Mouse (Mus musculus): ENCODE data around the gene Il23a.
"Not testable (repeated sequence)": the region's sequence is repeated elsewhere in the genome, so short reads cannot be mapped to it uniquely, and the experiment has no call there.

The Il23a gene

GRCm38 (mm10) chr10:128309654-128310053 lies 11.1 kb upstream of the Il23a start:
- no peak for DNase-seq (ENCODE audit: low read depth, low spot score)

GRCm38 (mm10) chr10:128303126-128304021 lies 4.8 kb upstream of the Il23a start, which contains the start of gene Pan2:
Gene Pan2 (plus strand): TSS chr10:128303335.
- DNase-seq (ENCODE audit: low read depth, low spot score): peak; percentile 100

GRCm38 (mm10) chr10:128302785-128303125 lies 4.2 kb upstream of the Il23a start:
- no peak for DNase-seq (ENCODE audit: low read depth, low spot score)

- DNase-seq (ENCODE audit: low read depth, low spot score): no peak
Observed at GRCm38 (mm10) chr10:128302357-128302756, 3.8 kb upstream of the Il23a start.

GRCm38 (mm10) chr10:128298243-128298642 lies 309 bp downstream of the Il23a start:
- no peak for DNase-seq (ENCODE audit: low read depth, low spot score)

GRCm38 (mm10) chr10:128297622-128298021 lies 930 bp downstream of the Il23a start:
- DNase-seq (ENCODE audit: low read depth, low spot score): no peak

- DNase-seq (ENCODE audit: low read depth, low spot score): no peak
Observed at GRCm38 (mm10) chr10:128297221-128297620, 1.3 kb downstream of the Il23a start.

GRCm38 (mm10) chr10:128296370-128297090 lies 2.0 kb downstream of the Il23a start:
- no peak for DNase-seq (ENCODE audit: low read depth, low spot score)

- not testable (repeated sequence) for DNase-seq (ENCODE audit: low read depth, low spot score)
Observed at GRCm38 (mm10) chr10:128290594-128290993, 8.0 kb downstream of the Il23a start.

- DNase-seq (ENCODE audit: low read depth, low spot score): peak; percentile 69
Observed at GRCm38 (mm10) chr10:128283604-128284579, 14.7 kb downstream of the Il23a start.

GRCm38 (mm10) chr10:128282886-128283450 lies 15.6 kb downstream of the Il23a start:
- DNase-seq (ENCODE audit: low read depth, low spot score): no peak

GRCm38 (mm10) chr10:128281682-128282081 lies 16.9 kb downstream of the Il23a start:
- DNase-seq (ENCODE audit: low read depth, low spot score): no peak

GRCm38 (mm10) chr10:128280943-128281342 lies 17.6 kb downstream of the Il23a start:
- no peak for DNase-seq (ENCODE audit: low read depth, low spot score)

GRCm38 (mm10) chr10:128278158-128278557 lies 20.4 kb downstream of the Il23a start:
- DNase-seq (ENCODE audit: low read depth, low spot score): no peak

GRCm38 (mm10) chr10:128275374-128275773 lies 23.2 kb downstream of the Il23a start:
- not testable (repeated sequence) for DNase-seq (ENCODE audit: low read depth, low spot score)

- DNase-seq (ENCODE audit: low read depth, low spot score): not testable (repeated sequence)
Observed at GRCm38 (mm10) chr10:128272819-128273439, 25.6 kb downstream of the Il23a start.

GRCm38 (mm10) chr10:128271883-128272282 lies 26.7 kb downstream of the Il23a start:
- peak; percentile 22 for DNase-seq (ENCODE audit: low read depth, low spot score)

- no peak for DNase-seq (ENCODE audit: low read depth, low spot score)
Observed at GRCm38 (mm10) chr10:128270866-128271265, 27.7 kb downstream of the Il23a start.

- peak; percentile 98 for DNase-seq (ENCODE audit: low read depth, low spot score)
Observed at GRCm38 (mm10) chr10:128270287-128270841, 28.2 kb downstream of the Il23a start, which contains the start of gene Stat2. Gene Stat2 (plus strand): TSS chr10:128270559.

GRCm38 (mm10) chr10:128269206-128269910 lies 29.2 kb downstream of the Il23a start:
- DNase-seq (ENCODE audit: low read depth, low spot score): no peak

All from A20 (cell line).